Mouse (Mus musculus): Measurements from ENCODE around the gene Lrmda. TPM values are rescaled to one million over a fixed set of nuclear protein-coding genes. Genes with fewer than 3 reads are reported as not detected.
A peak's percentile ranks its signal among the peaks of the same experiment; 100 is the strongest.

The Lrmda gene
- total and polyA plus RNA-seq, 2 experiments = 0.18 to 0.50 TPM

GRCm38 (mm10) chr14:22444541-22444940 is 425.0 kb downstream of the Lrmda start:
- Histone ChIP-seq H3K27ac (replicated peaks; ENCODE audit: insufficient read depth, low read depth, low read length) (no peak overlapping the region), H3K9ac (ENCODE audit: low read depth, low read length) (no peak overlapping the region), H3K27me3 (ENCODE audit: control insufficient read depth, insufficient read depth, low read length) (no peaks in the 10 kb centered on the region), H3K4me1 (ENCODE audit: control insufficient read depth, insufficient read depth, low read length) (no peaks in the 10 kb centered on the region), H3K36me3 (ENCODE audit: control insufficient read depth, insufficient read depth, low read length) (no peaks in the 10 kb centered on the region), H3K79me2 (ENCODE audit: control insufficient read depth, insufficient read depth, low read length) (no peaks in the 10 kb centered on the region), H3K4me3 (ENCODE audit: insufficient read depth, low read depth, low read length) (no peak overlapping the region)
- 95% methylated on average over 2 of the region's 2 CpGs for WGBS
- no peak for DNase-seq (ENCODE audit: extremely low read depth, low read depth, low spot score)
- no peak for TF ChIP-seq POLR2A (IDR thresholded peaks at IDR 0.05; ENCODE audit: extremely low read depth, insufficient read depth, low read length)
- no peak for TF ChIP-seq CTCF (IDR thresholded peaks at IDR 0.05; ENCODE audit: low read depth, low read length)

GRCm38 (mm10) chr14:22445161-22445821 is 425.8 kb downstream of the Lrmda start:
- Histone ChIP-seq H3K36me3 (ENCODE audit: control insufficient read depth, insufficient read depth, low read length) (no peaks in the 10 kb centered on the region), H3K27me3 (ENCODE audit: control insufficient read depth, insufficient read depth, low read length) (no peaks in the 10 kb centered on the region), H3K9ac (ENCODE audit: low read depth, low read length) (no peak overlapping the region), H3K4me1 (ENCODE audit: control insufficient read depth, insufficient read depth, low read length) (no peaks in the 10 kb centered on the region), H3K27ac (replicated peaks; ENCODE audit: insufficient read depth, low read depth, low read length) (no peak overlapping the region), H3K4me3 (ENCODE audit: insufficient read depth, low read depth, low read length) (no peak overlapping the region), H3K79me2 (ENCODE audit: control insufficient read depth, insufficient read depth, low read length) (no peaks in the 10 kb centered on the region)
- 87% methylated on average over 5 of the region's 5 CpGs for WGBS
- DNase-seq (ENCODE audit: extremely low read depth, low read depth, low spot score) = no peak
- TF ChIP-seq POLR2A (IDR thresholded peaks at IDR 0.05; ENCODE audit: extremely low read depth, insufficient read depth, low read length) = no peak
- no peak for TF ChIP-seq CTCF (IDR thresholded peaks at IDR 0.05; ENCODE audit: low read depth, low read length)

DNA sequence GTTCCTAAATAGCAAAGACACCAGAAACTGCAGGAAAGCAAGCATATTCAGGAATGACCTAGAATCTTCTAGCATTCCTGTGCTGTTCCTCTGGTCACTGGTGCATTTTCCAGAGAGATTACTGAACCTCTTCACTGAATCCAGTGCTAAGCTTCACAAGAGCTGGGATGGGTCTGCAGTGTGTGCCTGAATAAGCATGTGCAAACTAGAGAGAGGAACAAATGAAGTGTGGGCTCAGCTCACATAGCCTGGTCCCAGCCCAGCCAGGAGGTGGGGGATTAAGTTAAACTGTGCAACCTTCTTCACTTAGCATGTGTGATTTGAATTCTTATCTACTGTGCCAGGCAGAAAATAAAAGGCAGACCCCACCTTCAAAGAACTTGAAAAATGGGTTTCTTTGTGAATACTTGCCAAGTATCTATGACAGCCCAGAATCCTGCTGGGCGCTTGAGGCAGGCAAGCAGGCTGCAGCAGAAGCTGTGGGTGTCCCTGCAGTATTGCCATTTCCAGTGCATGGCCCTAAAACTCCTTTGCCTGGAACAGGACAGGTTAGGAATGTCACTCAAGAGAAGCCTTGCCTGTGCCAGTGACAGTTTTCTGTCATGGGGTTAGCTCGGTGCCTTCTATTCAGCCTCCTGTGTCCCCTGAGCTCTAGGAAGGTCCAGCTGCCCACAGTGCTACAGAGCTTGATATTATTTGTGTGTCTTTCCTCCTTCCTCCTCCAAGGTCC is 426.5 kb downstream of the Lrmda start:
- no peak for DNase-seq (ENCODE audit: extremely low read depth, low read depth, low spot score)

GRCm38 (mm10) chr14:22451603-22452002 is 432.1 kb downstream of the Lrmda start:
- Histone ChIP-seq H3K4me1 (ENCODE audit: control insufficient read depth, insufficient read depth, low read length) (no peaks in the 10 kb centered on the region), H3K36me3 (ENCODE audit: control insufficient read depth, insufficient read depth, low read length) (no peaks in the 10 kb centered on the region), H3K27me3 (ENCODE audit: control insufficient read depth, insufficient read depth, low read length) (no peaks in the 10 kb centered on the region), H3K79me2 (ENCODE audit: control insufficient read depth, insufficient read depth, low read length) (no peaks in the 10 kb centered on the region), H3K4me3 (ENCODE audit: insufficient read depth, low read depth, low read length) (no peak overlapping the region), H3K9ac (ENCODE audit: low read depth, low read length) (no peak overlapping the region), H3K27ac (replicated peaks; ENCODE audit: insufficient read depth, low read depth, low read length) (no peak overlapping the region)
- WGBS = 92% methylated on average over 4 of the region's 4 CpGs
- TF ChIP-seq CTCF (IDR thresholded peaks at IDR 0.05; ENCODE audit: low read depth, low read length) (no peak), POLR2A (IDR thresholded peaks at IDR 0.05; ENCODE audit: extremely low read depth, insufficient read depth, low read length) (no peak)
- no peak for DNase-seq (ENCODE audit: extremely low read depth, low read depth, low spot score)

More for the DNA sequence above, 426.5 kb downstream of the Lrmda start:
- no peaks in the 10 kb centered on the region for H3K27me3 ChIP-seq (ENCODE audit: control insufficient read depth, insufficient read depth, low read length)
- no peaks in the 10 kb centered on the region for H3K79me2 ChIP-seq (ENCODE audit: control insufficient read depth, insufficient read depth, low read length)
- WGBS = 94% methylated on average over 2 of the region's 2 CpGs
- H3K4me3 ChIP-seq (ENCODE audit: insufficient read depth, low read depth, low read length) = no peak overlapping the region
- no peaks in the 10 kb centered on the region for H3K36me3 ChIP-seq (ENCODE audit: control insufficient read depth, insufficient read depth, low read length)
- TF ChIP-seq POLR2A (IDR thresholded peaks at IDR 0.05; ENCODE audit: extremely low read depth, insufficient read depth, low read length) = no peak
- H3K9ac ChIP-seq (ENCODE audit: low read depth, low read length) = no peak overlapping the region
- no peaks in the 10 kb centered on the region for H3K4me1 ChIP-seq (ENCODE audit: control insufficient read depth, insufficient read depth, low read length)
- H3K27ac ChIP-seq (replicated peaks; ENCODE audit: insufficient read depth, low read depth, low read length) = no peak overlapping the region

DNA sequence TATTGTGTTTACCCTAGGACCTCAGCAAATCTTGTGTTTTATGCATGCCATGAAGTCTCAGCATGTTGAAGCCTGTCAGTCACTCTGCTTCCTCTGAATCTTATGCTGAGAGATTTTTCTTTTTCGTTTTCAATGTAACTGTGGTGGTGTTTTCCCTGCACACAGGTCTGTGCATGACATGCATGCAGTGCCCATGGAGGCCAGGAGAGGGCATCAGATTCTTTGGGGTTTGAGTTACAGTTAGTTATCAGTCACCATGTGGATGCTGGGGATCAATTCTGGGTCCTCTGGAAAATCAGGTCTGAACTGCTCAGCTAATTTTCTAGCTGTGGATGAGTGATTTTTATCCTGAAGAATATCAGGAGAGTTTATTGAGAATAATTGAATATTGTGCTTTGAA is 444.8 kb downstream of the Lrmda start:
- Histone ChIP-seq H3K36me3 (ENCODE audit: control insufficient read depth, insufficient read depth, low read length) (no peaks in the 10 kb centered on the region), H3K4me3 (ENCODE audit: insufficient read depth, low read depth, low read length) (no peak overlapping the region), H3K27ac (replicated peaks; ENCODE audit: insufficient read depth, low read depth, low read length) (no peak overlapping the region), H3K27me3 (ENCODE audit: control insufficient read depth, insufficient read depth, low read length) (no peaks in the 10 kb centered on the region), H3K79me2 (ENCODE audit: control insufficient read depth, insufficient read depth, low read length) (no peaks in the 10 kb centered on the region), H3K9ac (ENCODE audit: low read depth, low read length) (no peak overlapping the region), H3K4me1 (ENCODE audit: control insufficient read depth, insufficient read depth, low read length) (no peaks in the 10 kb centered on the region)
- no peak for DNase-seq (ENCODE audit: extremely low read depth, low read depth, low spot score)
- no peak for TF ChIP-seq POLR2A (IDR thresholded peaks at IDR 0.05; ENCODE audit: extremely low read depth, insufficient read depth, low read length)
- TF ChIP-seq CTCF (IDR thresholded peaks at IDR 0.05; ENCODE audit: low read depth, low read length) = 0 out of 2 replicates have a peak, but pooled peaks have one; percentile 6
- WGBS = 75% methylated on average over 1 of the region's 1 CpGs

GRCm38 (mm10) chr14:22471041-22471440 is 451.5 kb downstream of the Lrmda start:
- TF ChIP-seq POLR2A (IDR thresholded peaks at IDR 0.05; ENCODE audit: extremely low read depth, insufficient read depth, low read length) (no peak), CTCF (IDR thresholded peaks at IDR 0.05; ENCODE audit: low read depth, low read length) (no peak)
- 87% methylated on average over 4 of the region's 4 CpGs for WGBS

More at GRCm38 (mm10) chr14:22471041-22471440, 451.5 kb downstream of the Lrmda start:
- Histone ChIP-seq H3K9ac (ENCODE audit: low read depth, low read length) (no peak overlapping the region), H3K27ac (replicated peaks; ENCODE audit: insufficient read depth, low read depth, low read length) (no peak overlapping the region), H3K4me1 (ENCODE audit: control insufficient read depth, insufficient read depth, low read length) (no peaks in the 10 kb centered on the region), H3K79me2 (ENCODE audit: control insufficient read depth, insufficient read depth, low read length) (no peaks in the 10 kb centered on the region), H3K4me3 (ENCODE audit: insufficient read depth, low read depth, low read length) (no peak overlapping the region), H3K36me3 (ENCODE audit: control insufficient read depth, insufficient read depth, low read length) (no peaks in the 10 kb centered on the region), H3K27me3 (ENCODE audit: control insufficient read depth, insufficient read depth, low read length) (no peaks in the 10 kb centered on the region)
- no peak for DNase-seq (ENCODE audit: extremely low read depth, low read depth, low spot score)

Measured in liver, adult 2 months (tissue).